Mouse (Mus musculus) liver, embryonic 16.5 days (tissue): ENCODE results near the gene Cd93. TPM values are rescaled to one million over a fixed set of nuclear protein-coding genes. Genes with fewer than 3 reads are reported as not detected.

Experiments
- ATAC-seq: fragments of 200-750 bp; cut with Nextera tagmentation; 2 replicates; pipeline ENCODE4 v1.8.0; 2017; ENCODE audit warnings: low read depth, mild to moderate bottlenecking, moderate number of reproducible peaks, moderate library complexity
- H3K27ac ChIP-seq: fragments of 300-500 bp; sonication (generic); 2 replicates; pipeline ENCODE4 v1.5.1; 2014; ENCODE audit warnings: mild to moderate bottlenecking, low read length
- H3K27me3 ChIP-seq: fragments of 300-500 bp; sonication (generic); 2 replicates; pipeline ENCODE4 v1.6.1; 2014; ENCODE audit warnings: low read depth, low read length, mixed read lengths; ENCODE audit not compliant: control insufficient read depth, insufficient read depth
- H3K36me3 ChIP-seq: fragments of 300-500 bp; sonication (generic); 2 replicates; pipeline ENCODE4 v1.6.1; 2014; ENCODE audit warnings: mild to moderate bottlenecking; ENCODE audit not compliant: control insufficient read depth, insufficient read depth
- H3K4me1 ChIP-seq: fragments of 300-500 bp; sonication (generic); 2 replicates; pipeline ENCODE4 v1.6.1; 2014; ENCODE audit warnings: low read depth, low read length, mixed read lengths; ENCODE audit not compliant: control insufficient read depth
- H3K4me2 ChIP-seq: fragments of 300-500 bp; sonication (generic); 2 replicates; pipeline ENCODE4 v1.6.1; 2014; ENCODE audit warnings: low read depth, low read length, mixed read lengths
- H3K4me3 ChIP-seq: fragments of 300-500 bp; sonication (generic); 2 replicates; pipeline ENCODE4 v1.5.1; 2014; ENCODE audit warnings: low read depth, mild to moderate bottlenecking, low read length
- H3K9ac ChIP-seq: fragments of 300-500 bp; sonication (generic); 2 replicates; pipeline ENCODE4 v1.6.1; 2014; ENCODE audit warnings: low read depth, low read length
- H3K9me3 ChIP-seq: fragments of 300-500 bp; sonication (generic); replicated peaks from 2 replicates; pipeline ENCODE4 v1.6.1; 2016; ENCODE audit warnings: low read length; ENCODE audit not compliant: control insufficient read depth
- WGBS: fragments of 180-500 bp; shearing (Covaris S2); extraction: QIAGEN DNeasy Blood & Tissue Kit; methylation state at CpG from one replicate; pipeline ENCODE4 v1.1.7; 2014; ENCODE audit not compliant: insufficient replicate concordance; 5-methylcytosine and 5-hydroxymethylcytosine counted together
- polyA plus RNA-seq: library from polyadenylated mRNA; unstranded; fragments of >200 nt; fragmentation: Nextera tagmentation; extraction: Ambion mirVana; gene quantifications from 2 replicates; pipeline ENCODE4 v1.2.1, GENCODE M21; 2015

Gene Cd93
- polyA plus RNA-seq, 1 experiment from 2014 or later: 2.5 TPM

DNA sequence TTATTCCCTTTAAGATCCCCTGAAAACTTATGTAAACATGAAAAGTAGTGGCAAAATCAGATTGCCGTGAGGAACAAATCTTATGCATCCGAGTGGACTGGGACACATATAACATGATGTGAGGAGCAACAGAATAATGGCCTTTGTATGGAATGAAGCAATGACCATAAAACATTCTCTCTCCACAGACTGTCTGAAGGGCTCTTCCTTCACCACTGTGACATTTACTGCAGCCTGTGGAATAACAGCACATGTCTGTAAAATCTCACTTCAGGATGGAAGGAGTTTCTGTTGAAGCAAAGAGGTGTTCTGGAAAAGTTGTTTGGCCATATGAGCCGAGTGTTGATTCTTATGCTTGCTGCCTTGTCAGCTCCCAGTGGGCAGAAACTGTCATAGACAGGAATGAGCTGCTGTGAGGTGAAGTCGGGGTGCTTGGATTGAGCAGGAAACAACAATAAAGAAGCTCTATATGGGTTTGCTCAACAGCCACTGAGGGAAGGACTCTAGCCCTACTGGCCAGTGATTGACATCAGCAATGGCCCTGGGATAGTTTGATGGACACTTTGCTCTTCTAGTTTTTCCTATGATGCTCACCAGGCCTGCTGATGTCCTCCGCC, 32.6 kb upstream of the Cd93 start:
- no peaks in the 10 kb centered on the region for H3K36me3 ChIP-seq
- H3K27ac ChIP-seq: no peak overlapping the region
- no peak overlapping the region for H3K4me2 ChIP-seq
- H3K4me3 ChIP-seq: no peak overlapping the region
- no peak for ATAC-seq
- no peaks in the 10 kb centered on the region for H3K9me3 ChIP-seq
- H3K27me3 ChIP-seq: no peaks in the 10 kb centered on the region
- no peaks in the 10 kb centered on the region for H3K4me1 ChIP-seq
- H3K9ac ChIP-seq: no peak overlapping the region
- WGBS: 57% methylated on average over 5 of the region's 5 CpGs

DNA sequence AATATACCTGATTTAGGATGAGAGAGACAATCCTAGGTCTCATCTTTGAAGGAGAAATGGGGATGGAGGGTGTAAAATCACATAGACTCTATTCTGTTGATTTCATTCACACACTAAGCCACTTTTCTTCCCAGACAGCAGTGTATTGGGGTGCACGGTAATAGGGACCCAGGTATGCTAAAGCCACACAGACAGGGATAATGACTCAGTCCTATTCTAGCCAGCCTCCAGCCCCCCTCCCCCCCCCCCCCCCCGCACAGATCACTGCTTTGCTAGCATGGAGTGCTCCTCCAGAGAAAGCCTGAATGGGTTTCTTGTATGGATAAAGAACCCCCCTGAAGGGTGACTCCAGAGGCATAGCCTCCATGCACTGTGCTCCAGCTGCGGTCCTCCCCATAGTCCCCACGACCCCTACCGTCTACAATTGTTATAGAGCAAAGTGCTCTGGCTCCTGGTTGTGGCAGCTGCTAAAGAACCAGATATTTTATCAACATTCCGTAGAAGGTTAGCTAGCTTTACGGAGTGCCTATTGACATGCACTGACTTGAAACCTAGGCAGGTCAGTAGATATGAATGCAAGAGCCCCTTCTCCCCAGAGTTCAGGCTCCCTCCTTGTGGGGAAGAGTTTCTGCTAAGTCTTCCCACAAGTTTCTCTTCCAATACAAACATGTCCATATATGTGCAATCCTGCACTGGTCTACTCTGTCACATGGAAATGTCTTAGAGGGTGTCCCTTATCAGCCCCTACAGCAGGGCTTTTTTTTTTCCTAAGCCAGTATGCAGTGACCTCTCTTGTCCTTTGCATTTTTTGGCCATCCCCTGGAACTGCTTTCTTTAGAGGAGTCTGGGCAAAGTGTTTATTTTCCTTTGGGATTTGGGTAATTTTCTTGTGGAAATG, 26.2 kb upstream of the Cd93 start:
- H3K9me3 ChIP-seq: no peaks in the 10 kb centered on the region
- no peak for ATAC-seq
- H3K4me2 ChIP-seq: no peak overlapping the region
- H3K27ac ChIP-seq: no peak overlapping the region
- H3K4me1 ChIP-seq: no peaks in the 10 kb centered on the region
- WGBS: 47% methylated on average over 6 of the region's 7 CpGs
- no peak overlapping the region for H3K9ac ChIP-seq
- no peaks in the 10 kb centered on the region for H3K36me3 ChIP-seq
- H3K27me3 ChIP-seq: no peaks in the 10 kb centered on the region
- no peak overlapping the region for H3K4me3 ChIP-seq

GRCm38 (mm10) chr2:148467921-148468440, 24.6 kb upstream of the Cd93 start:
- Histone ChIP-seq H3K27me3 (no peaks in the 10 kb centered on the region), H3K9ac (no peak overlapping the region), H3K9me3 (no peaks in the 10 kb centered on the region), H3K4me2 (no peak overlapping the region), H3K4me1 (no peaks in the 10 kb centered on the region), H3K27ac (no peak overlapping the region), H3K36me3 (no peaks in the 10 kb centered on the region), H3K4me3 (no peak overlapping the region)
- 27% methylated on average over 3 of the region's 3 CpGs for WGBS
- ATAC-seq: no peak

DNA sequence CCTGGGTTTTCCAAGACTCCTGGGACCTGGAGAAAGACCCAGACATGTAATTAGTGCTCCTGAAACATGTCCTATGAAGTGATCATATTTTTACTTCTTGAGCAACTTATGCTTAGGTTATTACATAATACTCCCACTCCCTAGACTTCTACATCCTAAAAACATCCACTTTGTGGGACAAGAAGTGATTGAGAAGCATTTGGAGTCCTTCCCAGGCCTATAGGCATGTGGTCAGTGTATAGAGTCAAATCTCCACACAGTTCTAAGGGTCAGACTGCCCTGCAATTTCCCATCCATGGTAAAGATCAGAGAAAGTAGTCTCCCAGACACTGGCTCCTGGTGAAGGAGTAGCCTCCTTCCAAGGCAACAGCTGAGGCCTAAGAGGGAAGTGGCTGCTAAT, 12.0 kb upstream of the Cd93 start:
- Histone ChIP-seq H3K27ac (no peak overlapping the region), H3K9me3 (no peaks in the 10 kb centered on the region)
- no peak for ATAC-seq

DNA sequence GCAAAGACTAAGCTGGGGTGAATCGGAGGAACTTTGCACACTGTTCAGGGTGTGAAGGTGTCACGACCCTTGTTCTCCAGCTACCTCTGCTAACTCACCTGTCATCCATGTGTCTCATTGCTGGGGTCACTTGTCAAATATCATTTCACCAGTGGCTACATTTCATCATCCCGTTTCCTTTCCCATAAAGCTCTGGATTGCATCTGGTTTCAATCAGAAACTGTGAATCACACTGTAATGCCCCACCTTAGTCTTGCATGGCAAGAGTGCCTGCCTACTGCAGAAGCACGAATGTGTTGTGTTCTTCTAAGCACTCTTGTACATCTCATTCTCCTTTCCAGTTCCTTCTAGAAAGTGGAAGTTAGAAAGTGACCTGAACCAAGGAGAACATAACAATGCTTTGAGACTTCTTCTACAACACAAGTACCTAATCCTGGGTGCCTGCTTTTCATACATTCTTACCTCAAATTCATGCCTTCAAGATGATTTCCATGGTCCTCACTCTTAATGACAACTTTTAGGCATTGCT, 10.7 kb upstream of the Cd93 start:
- Histone ChIP-seq H3K27ac (no peak overlapping the region), H3K9ac (no peak overlapping the region), H3K4me1 (no peaks in the 10 kb centered on the region), H3K36me3 (no peaks in the 10 kb centered on the region), H3K4me2 (no peak overlapping the region), H3K9me3 (no peaks in the 10 kb centered on the region), H3K4me3 (no peak overlapping the region), H3K27me3 (no peaks in the 10 kb centered on the region)
- ATAC-seq: no peak
- 53% methylated on average over 4 of the region's 4 CpGs for WGBS

More for the DNA sequence above, 12.0 kb upstream of the Cd93 start:
- H3K4me1 ChIP-seq: no peaks in the 10 kb centered on the region
- H3K36me3 ChIP-seq: no peaks in the 10 kb centered on the region
- no peak overlapping the region for H3K4me3 ChIP-seq
- H3K9ac ChIP-seq: no peak overlapping the region
- no peaks in the 10 kb centered on the region for H3K27me3 ChIP-seq
- H3K4me2 ChIP-seq: no peak overlapping the region

DNA sequence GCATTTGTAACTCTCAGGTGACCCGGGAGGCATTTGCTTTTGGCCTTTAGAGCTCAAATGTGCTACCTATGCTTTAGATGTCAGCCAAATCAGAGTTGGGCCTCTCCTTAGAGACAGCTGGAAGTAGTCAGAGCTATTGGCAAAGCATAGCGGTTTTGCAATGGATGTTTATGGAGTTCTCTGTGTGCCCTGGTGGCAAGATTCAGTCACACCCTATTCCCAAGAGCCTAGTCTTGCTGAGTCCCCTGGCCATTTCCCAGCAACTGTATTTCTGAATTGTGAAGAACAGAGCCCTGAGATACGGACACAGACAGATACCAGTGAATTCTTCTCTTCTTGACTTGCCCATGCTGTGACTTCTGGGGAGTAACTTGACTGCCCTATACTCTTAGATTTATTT, 9.7 kb upstream of the Cd93 start:
- WGBS: 53% methylated on average over 3 of the region's 3 CpGs
- H3K27ac ChIP-seq: no peak overlapping the region
- no peak overlapping the region for H3K4me2 ChIP-seq
- no peaks in the 10 kb centered on the region for H3K9me3 ChIP-seq
- no peak overlapping the region for H3K4me3 ChIP-seq
- H3K4me1 ChIP-seq: no peaks in the 10 kb centered on the region
- H3K9ac ChIP-seq: no peak overlapping the region
- no peaks in the 10 kb centered on the region for H3K36me3 ChIP-seq
- ATAC-seq: no peak
- no peaks in the 10 kb centered on the region for H3K27me3 ChIP-seq

GRCm38 (mm10) chr2:148451498-148451897, 8.1 kb upstream of the Cd93 start:
- no peaks in the 10 kb centered on the region for H3K4me1 ChIP-seq
- no peaks in the 10 kb centered on the region for H3K36me3 ChIP-seq
- H3K27me3 ChIP-seq: no peaks in the 10 kb centered on the region
- 47% methylated on average over 5 of the region's 5 CpGs for WGBS
- H3K27ac ChIP-seq: no peak overlapping the region
- no peak for ATAC-seq
- H3K4me3 ChIP-seq: no peak overlapping the region
- H3K9ac ChIP-seq: no peak overlapping the region
- H3K4me2 ChIP-seq: no peak overlapping the region
- H3K9me3 ChIP-seq: no peaks in the 10 kb centered on the region

- Histone ChIP-seq H3K9me3 (no peaks in the 10 kb centered on the region), H3K36me3 (no peaks in the 10 kb centered on the region), H3K27me3 (no peaks in the 10 kb centered on the region), H3K4me3 (no peak overlapping the region), H3K9ac (no peak overlapping the region), H3K4me2 (no peak overlapping the region), H3K27ac (no peak overlapping the region), H3K4me1 (no peaks in the 10 kb centered on the region)
- 54% methylated on average over 5 of the region's 5 CpGs for WGBS
- ATAC-seq: no peak
These were observed 7.3 kb upstream of the Cd93 start for GRCm38 (mm10) chr2:148450616-148451015.

GRCm38 (mm10) chr2:148449659-148450058, 6.3 kb upstream of the Cd93 start:
- Histone ChIP-seq H3K9me3 (no peaks in the 10 kb centered on the region), H3K36me3 (no peaks in the 10 kb centered on the region), H3K4me2 (no peak overlapping the region), H3K4me3 (no peak overlapping the region), H3K27me3 (no peaks in the 10 kb centered on the region), H3K27ac (no peak overlapping the region), H3K9ac (no peak overlapping the region), H3K4me1 (no peaks in the 10 kb centered on the region)
- ATAC-seq: no peak
- WGBS: 61% methylated on average over 1 of the region's 1 CpGs
